Mouse (Mus musculus) cerebellum, adult (tissue): ENCODE measurements at regions not wholly inside any gene's neighbourhood (a gene's known extent, or its start where the extent isn't known, plus 50 kb on each side); places are given as distances from the start of the nearest gene placed in this dataset.

Experiments
- ATAC-seq: cut with Nextera tagmentation; 2 replicates; pipeline ENCODE4 v1.9.2; 2017; ENCODE audit warnings: mild to moderate bottlenecking, moderate library complexity, mixed read lengths; ENCODE audit not compliant: insufficient number of reproducible peaks, low FRiP score, low TSS enrichment

DNA sequence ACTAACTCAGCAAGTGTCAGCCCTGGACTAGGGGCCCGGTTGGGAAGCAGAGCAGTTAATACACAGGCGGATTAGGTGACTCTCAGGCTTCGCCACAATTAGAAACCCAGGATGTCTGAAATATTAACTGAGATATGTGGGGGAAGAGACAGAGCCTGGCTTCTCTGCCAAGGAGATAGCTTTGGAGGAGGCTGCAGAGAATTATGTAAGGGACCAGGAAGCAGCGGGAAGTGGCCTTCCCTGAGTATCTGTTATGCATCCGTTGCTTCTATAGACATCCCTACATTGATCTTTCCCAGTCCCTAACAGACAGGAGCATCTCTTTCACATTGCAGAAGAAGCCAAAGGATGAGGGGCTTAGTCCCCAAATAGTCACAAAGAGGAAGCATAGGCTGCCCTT, 153.4 kb downstream of the Maf start:
- 0 out of 2 replicates have a peak, but pooled peaks have one; percentile 19 for ATAC-seq

DNA sequence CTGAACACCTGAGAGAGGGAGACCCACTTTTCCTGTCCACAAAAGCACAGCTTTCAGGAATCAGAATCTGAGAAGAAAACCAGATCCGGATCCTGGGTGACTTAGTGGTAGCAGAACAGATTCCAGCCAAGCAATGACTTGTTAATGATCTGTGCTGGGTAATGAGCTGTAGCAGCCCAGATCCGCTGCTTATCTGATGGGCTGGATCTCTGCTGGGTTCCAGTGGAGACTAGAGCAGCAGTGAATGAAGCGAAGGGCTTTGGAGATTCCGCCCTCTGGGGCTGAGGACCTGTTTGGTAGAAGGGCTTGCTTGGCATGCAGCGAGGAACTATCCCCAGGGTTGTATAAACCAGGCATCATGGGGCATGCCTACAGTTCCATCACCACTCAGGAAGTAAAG, 156.3 kb downstream of the Maf start:
- no peak for ATAC-seq

DNA sequence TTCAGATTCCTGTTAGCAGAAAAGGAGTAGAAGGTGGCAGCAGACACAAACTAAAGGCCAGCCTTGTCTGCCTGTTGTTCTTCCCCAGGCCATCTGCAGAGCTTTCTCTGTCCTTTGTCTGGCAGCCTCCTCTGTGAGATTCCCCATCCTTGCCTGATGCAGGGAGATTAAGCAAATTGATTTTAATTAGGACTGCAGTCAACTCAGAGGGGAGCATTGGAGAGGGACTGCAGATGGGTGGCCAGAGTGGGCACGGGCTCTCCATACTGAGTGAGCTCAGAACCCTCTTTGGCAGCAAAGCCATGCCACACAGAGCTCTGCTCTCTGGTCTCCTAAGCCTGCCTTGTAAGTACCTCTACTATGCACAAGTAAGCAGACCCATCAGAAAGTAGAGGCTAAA, 158.5 kb downstream of the Maf start:
- no peak for ATAC-seq

DNA sequence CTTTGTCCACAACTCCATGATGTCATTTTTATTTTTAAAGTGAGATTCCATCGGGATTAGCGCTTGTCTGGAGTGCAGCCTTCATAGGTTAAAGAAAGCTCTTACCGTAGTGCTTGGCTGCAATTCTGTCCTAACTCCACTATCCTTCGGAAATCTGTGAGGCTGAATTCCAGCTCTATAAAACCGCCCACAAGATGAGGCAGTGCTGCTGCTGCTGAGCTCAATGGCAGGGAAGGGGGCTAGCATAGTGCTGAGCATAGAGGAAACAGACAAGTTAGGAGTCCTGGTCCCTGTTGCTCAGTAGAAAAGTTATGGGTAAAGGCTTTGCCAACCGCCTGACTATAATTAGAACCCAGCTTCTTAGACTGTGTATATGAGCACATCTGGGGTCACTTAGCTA, 163.5 kb downstream of the Maf start:
- ATAC-seq, result no peak

DNA sequence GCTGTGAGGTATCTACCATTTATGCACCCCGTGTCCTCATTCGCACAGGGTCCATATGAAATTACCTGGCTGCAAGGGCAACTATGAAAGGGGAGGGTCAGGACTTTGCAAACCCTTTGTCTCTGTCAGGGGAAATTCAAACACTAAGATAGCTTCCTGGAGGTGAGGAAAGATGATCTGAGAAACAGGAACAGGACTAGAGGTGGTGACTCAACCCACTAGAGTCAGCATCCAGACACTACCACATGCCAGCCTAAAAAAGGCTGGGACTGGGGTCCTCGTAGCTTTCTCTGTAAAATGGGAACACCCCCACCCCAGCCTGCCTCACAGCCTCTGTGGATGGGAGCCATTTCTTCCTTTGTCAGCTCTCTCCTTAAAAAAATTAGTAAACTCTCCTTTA, 164.7 kb downstream of the Maf start:
- no peak for ATAC-seq

DNA sequence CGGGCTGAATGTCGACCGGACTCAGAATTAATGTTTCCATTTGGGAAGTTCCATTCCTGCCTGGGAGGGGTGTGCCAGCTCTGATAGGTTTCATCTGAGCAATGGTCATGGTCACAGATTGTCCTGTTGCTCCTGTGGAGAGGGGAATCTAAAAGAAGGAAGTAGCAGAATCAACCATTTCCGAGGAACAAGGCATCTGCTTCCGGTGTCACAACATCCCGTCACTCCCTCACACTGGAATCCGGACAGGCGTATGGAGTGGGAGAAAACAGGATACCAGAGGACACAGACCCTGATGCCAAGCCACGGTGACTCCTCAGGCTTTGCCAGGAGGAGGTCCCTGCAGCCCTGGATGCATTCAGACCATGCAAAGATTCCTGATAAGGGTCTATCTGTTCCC, 168.0 kb downstream of the Maf start:
- ATAC-seq, result no peak

DNA sequence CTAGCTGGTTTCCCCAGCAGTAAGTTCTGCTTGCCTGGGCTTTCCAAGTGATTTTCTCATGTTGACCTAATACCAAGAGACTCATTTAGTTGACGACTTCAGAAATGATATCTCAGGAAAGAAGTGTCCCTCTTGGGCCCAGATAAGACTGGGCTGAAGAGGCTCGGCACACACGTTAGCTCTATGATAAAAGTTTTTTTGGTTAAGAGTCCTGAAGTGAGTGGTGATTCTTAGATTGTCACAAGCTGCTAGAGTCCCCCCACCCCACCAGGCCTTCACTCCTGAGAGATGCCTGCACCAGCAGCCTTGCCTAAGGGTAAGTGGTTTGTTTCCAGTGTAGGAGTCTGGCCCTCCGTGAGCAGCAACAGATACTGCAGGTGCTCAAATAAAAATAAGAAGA, 169.4 kb downstream of the Maf start:
- no peak for ATAC-seq

DNA sequence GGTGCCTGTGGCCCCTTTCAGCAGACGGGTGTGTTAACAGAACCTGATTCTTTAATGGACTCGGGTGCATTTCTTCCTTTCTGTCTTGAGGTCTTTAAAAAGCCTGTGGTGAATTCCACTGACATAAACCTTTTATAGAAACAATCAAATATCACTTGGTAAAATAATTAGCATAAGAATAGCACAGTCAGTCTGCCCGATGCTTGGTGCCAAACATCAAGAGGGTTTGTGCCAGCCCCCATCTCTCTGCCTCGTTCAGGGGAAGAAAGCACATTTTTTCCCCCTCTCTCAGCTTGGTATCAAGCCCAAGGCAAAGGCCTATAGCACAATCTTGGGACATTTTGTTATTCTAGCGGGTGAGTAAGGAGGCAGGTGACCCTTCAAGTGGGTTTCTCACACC, 169.8 kb downstream of the Maf start:
- no peak for ATAC-seq

DNA sequence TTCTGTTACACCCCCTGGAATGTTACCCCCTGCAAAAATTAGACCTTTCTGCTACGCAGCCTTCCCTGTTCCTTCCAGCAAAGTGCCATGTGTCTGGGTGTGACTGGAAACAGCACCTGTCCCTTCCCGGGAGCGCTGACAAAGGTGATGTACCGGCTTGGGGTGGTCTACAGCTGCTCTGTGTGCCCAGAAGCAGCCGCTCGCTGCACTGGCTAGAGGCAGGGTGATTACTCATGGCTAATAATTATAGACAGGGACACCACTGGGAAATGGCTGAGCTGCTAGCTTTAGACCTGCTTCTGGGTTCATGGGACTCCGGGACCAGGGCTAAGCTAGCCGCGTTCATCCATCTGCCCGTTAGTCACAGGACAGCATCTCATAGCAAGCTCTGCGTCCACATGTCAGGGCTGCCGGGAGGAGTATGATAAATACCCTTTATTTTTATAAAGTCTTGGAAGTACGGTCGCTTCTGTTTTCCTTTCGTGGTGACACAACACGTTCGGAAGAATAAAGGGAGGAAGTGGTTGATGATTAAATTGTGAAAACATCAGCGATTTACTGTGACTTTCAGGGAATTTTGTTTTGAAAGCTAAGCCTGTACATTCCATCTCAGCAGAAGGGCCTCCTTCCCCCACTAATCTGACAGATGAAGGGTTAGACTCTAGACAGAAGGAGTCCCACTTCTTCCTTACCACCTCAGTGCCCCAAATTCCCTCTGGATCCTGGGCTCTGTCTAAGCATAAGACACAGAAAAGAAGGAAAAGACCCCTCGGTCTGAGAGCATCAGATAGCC, 170.8 kb downstream of the Maf start:
- no peak for ATAC-seq

DNA sequence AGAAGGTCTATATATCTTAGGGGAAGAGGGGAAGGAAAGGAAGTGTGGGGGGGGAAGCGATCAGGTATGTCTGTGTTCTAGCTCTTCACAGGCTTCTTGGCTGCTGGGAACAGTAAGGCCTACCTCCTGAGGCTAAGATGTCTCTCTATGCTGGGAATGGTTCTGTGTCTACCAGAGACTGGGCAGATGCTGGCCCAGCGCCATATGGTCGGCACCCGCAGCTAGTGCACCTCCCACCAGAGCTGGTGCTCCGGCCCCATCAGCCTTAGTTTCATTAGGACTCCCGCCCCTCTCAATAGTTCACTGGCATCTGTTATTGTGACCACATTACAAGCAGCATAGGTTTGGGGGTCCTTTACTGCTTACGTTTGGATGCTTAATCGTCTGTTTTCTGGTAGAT, 171.6 kb downstream of the Maf start:
- ATAC-seq, result 0 out of 2 replicates have a peak, but pooled peaks have one; percentile 41

DNA sequence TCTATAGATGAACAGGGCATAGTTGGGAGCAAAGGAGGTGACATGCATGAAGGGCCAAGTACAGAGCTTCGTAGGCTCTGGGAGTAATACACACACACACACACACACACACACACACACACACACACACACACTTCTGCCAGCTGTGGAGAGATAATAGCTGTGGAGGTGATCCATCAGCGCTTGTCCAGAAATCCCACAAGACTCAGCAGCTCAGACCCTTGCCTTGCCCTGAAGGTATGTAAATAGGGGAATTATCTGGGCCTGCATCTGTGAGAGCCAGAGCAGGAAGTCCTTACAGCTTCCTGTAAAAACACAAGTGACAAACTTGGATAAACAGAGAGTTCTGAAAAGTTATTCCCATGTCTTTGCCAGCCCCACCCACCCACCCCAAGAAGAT, 173.6 kb downstream of the Maf start:
- ATAC-seq, result no peak

DNA sequence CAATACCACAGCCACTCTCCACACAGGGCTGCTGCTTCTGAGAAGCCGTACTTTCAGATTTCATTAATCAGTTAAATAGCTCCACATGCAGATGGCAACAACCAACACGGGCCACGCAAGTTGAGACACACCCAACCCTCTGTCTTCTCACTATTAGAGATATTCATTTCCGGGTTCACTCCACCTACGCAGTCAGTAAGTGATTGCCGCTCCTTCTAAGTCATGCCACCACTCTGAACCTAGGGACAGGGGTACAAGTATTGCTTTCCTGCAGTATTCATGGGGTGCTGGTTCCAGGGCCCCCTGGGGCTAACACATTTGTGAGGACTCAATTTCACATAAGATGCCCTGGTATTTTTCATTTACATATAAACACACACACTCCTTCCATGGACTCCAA, 176.3 kb downstream of the Maf start:
- ATAC-seq, result no peak

DNA sequence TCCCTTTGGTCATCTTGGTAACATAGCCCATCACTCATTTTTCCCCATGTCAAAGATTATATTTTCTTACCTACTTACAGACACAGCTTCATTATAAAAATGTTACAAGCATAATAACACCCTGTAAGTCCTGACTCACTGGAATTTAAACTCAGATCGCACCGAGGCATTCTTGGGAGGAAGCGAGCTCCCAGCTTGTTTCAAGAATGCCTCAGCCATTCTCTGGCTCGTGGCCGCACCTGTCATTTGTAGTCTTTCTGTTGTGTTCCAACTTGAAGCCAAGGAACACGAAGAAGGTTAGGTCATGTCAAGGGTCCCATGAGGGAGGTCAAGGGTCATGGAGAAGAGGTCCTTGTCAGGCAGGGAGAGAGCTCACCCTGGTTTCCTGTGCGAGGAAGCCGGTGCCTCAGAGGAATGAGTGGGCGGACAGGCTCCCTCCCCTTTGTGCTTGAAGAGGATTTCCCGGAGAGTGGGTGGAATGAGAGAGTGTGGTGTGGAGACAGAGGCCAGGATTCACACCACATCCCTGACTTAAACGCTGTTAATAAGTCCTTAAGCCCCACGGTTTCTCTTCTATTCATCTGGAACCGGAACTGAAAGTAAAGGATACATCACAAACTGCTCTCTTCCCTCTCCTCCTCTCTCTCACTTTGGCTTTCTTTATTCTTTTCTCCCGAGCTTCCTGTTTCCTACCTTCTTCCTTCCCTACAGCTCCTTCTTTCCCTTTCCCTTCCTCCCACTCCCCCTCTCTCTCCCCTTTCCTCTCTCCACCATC, 177.8 kb downstream of the Maf start:
- no peak for ATAC-seq

DNA sequence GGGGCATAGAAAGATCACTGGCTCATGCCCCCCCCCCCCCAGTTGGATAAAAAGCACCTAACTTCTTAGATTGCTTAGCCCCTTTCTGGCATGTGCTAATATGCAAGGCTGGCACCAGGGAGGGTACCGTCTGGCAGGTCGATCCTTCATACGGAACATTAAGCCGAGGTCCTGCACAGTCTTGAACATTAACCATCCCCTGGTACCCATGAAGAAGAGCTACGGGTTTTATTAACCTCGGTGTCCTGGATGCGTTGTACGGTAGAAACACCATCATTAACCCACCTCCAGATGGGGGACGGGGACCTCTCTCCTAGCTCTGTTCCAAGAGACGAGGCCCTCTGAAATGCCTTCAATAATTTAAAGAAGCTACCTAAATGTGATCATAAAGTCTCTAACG, 178.7 kb downstream of the Maf start:
- ATAC-seq, result no peak

DNA sequence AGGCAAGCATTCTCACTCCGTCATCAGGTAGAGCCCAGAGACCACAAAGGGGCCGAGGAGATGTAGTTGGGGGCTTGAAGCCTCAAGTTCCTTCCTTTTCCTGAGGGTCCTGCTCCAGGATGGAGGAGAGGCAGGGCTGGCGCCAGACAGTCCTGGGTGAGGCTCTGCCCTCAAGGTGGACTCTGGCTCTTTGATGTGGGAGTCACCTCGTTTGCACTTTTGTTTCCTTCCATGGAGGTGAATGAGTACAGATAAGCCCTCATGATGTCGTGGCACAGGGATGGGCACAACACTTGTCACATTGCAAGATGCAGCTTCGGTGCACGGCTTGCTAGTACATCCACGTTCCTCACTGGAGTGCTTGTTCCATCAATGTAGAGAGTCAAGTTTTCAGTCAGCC, 182.4 kb downstream of the Maf start:
- ATAC-seq, result no peak

DNA sequence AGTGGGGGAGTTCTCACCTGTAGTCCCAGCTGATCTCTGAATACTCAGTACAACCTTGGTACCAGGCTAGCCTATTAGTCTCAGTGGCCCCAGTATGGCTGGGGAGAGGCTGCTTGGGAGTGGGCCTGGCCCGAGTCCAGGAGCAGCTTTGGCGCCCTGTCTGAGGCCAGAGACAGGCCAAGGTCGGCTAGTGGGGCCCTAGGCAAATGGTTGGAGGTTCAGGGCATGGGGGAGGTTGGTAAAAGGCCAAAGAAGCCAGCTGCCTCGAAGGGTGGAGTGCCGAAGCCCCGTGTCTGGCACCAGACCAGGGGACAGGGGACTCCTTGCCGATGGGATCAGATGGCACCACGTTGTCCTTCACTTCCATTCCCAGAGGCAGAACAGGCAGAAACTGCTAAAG, 182.9 kb downstream of the Maf start:
- ATAC-seq, result no peak

DNA sequence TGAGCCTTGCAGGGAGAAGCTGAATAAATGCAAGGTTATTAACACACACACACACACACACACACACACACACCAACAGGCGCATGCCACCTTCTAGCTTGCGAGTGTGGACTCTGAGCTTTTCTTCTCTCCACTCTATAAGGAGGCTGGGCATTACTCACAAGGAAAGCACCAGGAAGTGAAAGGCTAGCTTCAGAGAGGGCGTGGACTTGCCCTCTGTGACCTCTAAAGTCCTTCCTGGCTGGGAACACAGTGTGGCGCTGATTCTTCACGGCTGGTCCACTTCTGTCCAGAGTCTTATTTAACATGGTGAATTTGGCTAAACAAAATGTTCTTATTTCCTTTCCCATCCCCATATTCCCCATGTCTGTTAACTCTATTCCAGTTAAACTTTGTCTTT, 185.1 kb downstream of the Maf start:
- ATAC-seq, result no peak

DNA sequence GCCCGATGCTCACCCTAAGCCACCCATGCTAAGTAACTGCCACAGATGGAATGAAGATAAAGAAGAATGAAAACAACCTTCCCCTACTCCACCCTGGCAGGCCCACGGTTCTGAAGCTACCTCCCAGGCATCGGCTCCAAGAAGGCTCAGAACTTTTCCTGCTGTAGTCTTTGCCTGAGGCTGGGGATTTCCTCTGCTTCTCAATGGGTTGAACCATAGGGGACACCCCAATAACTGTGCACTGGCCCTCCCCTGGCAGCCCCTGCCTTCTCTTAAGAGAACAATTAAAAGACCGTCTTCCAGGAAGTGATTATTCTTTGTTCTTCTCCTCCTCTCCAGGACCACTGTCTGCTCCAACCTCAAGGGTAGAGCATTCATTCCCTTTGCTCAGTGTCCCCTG, 191.9 kb downstream of the Maf start:
- ATAC-seq, result no peak

DNA sequence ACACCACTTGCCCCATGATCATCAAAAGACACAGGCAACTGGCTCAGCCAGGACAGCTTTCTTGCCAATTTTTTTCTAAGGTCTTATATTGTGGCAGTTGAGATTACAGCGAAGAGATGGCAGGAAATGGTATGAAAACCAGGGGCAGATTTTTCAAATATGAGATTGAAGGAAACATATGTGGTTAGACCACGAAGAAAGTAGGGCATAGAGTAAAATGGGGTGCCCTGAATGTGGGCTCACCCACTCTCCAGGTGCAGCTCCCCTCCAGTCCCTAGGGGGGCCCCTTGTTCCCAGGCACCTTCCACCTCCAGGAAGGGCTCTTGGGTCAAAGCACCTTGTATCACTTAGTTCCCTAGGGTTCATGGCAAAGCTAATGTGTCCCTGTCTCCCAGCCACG, 193.1 kb downstream of the Maf start:
- no peak for ATAC-seq

DNA sequence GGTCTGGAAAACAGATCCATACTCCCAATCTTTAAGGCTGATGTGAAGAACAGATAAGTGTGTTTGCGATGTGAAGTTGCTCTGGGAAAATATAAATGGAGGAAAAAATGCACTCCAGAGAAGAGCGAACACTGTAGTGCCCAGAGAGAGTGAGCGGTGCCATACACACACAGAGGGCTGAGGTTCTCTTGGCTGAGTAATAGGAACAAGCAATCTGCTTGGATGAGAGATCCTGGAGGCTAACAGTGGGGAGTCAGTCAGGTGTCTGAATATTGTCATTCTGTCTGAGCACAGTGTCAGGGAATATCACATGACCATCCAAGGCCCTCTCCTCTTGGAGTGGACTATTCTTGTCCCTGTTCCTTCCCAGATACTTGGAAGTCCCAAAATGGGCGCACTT, 200.4 kb downstream of the Maf start:
- peak; percentile 80 for ATAC-seq

DNA sequence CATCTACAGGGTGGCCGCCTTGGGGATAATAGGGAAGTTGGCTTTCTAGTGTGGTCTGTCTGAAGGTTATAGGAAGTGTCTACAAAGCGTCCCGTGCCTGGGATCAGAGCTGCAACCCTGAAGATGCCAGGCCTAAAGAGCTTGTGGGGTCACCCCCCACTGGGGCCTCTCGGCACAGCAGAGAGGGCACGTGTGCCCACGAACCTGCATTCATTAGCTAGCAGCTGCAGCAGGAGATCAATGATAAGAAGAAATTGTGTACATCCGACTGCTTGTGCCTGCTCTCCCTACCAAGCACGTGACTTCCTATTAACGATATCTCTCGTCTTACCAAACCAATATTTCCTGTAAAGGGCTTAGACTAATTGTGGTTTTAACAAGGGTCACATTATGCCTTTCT, 200.9 kb downstream of the Maf start:
- no peak for ATAC-seq

DNA sequence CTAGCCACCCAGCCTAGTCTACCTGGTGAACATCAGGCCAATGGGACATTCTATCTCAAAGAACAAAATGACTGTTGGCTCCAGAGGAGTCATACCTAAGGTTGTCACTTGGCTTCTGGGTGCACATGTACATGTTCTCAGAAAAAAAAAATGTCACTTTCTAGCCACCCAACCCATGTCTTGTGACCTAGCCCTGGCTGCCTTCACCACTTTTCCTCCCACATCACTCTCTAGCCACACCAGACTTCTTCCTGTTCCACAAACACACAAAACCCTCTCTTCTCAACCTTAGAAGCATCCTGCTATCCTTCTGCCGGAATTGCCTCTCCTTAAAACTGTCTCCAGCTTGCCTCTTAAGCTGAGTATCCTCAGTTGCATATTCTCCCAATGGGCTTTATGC, 211.6 kb downstream of the Maf start:
- no peak for ATAC-seq
